Mouse (Mus musculus) heart, adult 2 months (tissue): ENCODE measurements at regions not wholly inside any gene's neighbourhood (a gene's known extent, or its start where the extent isn't known, plus 50 kb on each side); places are given as distances from the start of the nearest gene placed in this dataset.

ENCODE experiments used
- DNase-seq, 2 experiments: peaks; one replicate each; pipeline ENCODE4 v3.0.0; 2021
- H3K27ac ChIP-seq: fragments of 200-600 bp; 2 replicates; pipeline ENCODE4 v1.8.1; 2022
- H3K27me3 ChIP-seq: fragments of 200-500 bp; 2 replicates; pipeline ENCODE4 v1.6.1; 2012; ENCODE audit warnings: mild to moderate bottlenecking, low read length, inconsistent platforms, mixed read lengths; ENCODE audit not compliant: control insufficient read depth, insufficient read depth
- H3K36me3 ChIP-seq: fragments of 200-500 bp; 2 replicates; pipeline ENCODE4 v1.6.1; 2012; ENCODE audit warnings: low read length, inconsistent platforms; ENCODE audit not compliant: control insufficient read depth, insufficient read depth
- H3K4me1 ChIP-seq: fragments of 200-500 bp; 2 replicates; pipeline ENCODE4 v1.6.1; 2011; ENCODE audit warnings: low read length; ENCODE audit not compliant: control insufficient read depth, insufficient read depth
- H3K4me3 ChIP-seq: fragments of 200-600 bp; 2 replicates; pipeline ENCODE4 v1.8.1; 2022
- H3K79me2 ChIP-seq: fragments of 200-500 bp; replicated peaks from 2 replicates; pipeline ENCODE4 v1.6.1; 2012; ENCODE audit warnings: mild to moderate bottlenecking, inconsistent platforms, low read length, moderate library complexity, mixed read lengths; ENCODE audit not compliant: control insufficient read depth, insufficient read depth
- H3K9ac ChIP-seq: fragments of 200-500 bp; 2 replicates; pipeline ENCODE4 v1.6.1; 2012; ENCODE audit warnings: low read depth, mild to moderate bottlenecking, control low read depth, inconsistent platforms, low read length, mixed read lengths
- CTCF ChIP-seq: fragments of 200-600 bp; IDR thresholded peaks from 2 replicates; pipeline ENCODE4 v1.8.1; 2022; ENCODE audit warnings: antibody characterized with exemption, mild to moderate bottlenecking, moderate library complexity
- EP300 ChIP-seq: fragments of 200-500 bp; IDR thresholded peaks from 2 replicates; pipeline ENCODE4 v1.6.1; 2011; ENCODE audit warnings: low read depth, low read length, control low read depth; ENCODE audit not compliant: insufficient read depth
- POLR2A ChIP-seq: fragments of 200-500 bp; IDR thresholded peaks from 2 replicates; pipeline ENCODE4 v1.6.1; 2011; ENCODE audit warnings: mild to moderate bottlenecking, low read depth, low read length, control low read depth; ENCODE audit not compliant: insufficient read depth
- WGBS: fragments of 180-500 bp; shearing (Covaris S2); methylation state at CpG from one replicate; pipeline ENCODE4 v1.1.7; 2018; 5-methylcytosine and 5-hydroxymethylcytosine counted together
- intact Hi-C: fragments of 180-260 bp; cut with DNase I; formaldehyde crosslinking; loops from one replicate; pipeline ENCODE4 v1.15.1; 2025

- TF ChIP-seq EP300 (no peak), CTCF (0 out of 2 replicates have a peak, but pooled peaks have one; percentile 8), POLR2A (no peak)
- Histone ChIP-seq H3K79me2 (no peaks in the 10 kb centered on the region), H3K4me3 (no peak overlapping the region), H3K4me1 (peaks cover 11% of the 10 kb centered on the region), H3K36me3 (peaks cover 9% of the 10 kb centered on the region), H3K27me3 (no peaks in the 10 kb centered on the region), H3K27ac (peak overlapping the region; percentile 75), H3K9ac (no peak overlapping the region)
- no peak for DNase-seq
- intact Hi-C loops = no loop called here
- WGBS = 70% methylated on average over 10 of the region's 10 CpGs
Observed at GRCm38 (mm10) chr3:115779144-115779890, 64.4 kb upstream of the S1pr1 start.

GRCm38 (mm10) chr3:115779906-115780305 is 65.0 kb upstream of the S1pr1 start:
- intact Hi-C loops = no loop called here
- H3K4me3 ChIP-seq = no peak overlapping the region
- no peak for DNase-seq
- H3K4me1 ChIP-seq = peaks cover 11% of the 10 kb centered on the region
- H3K27ac ChIP-seq = peak overlapping the region; percentile 75
- H3K36me3 ChIP-seq = peaks cover 9% of the 10 kb centered on the region
- TF ChIP-seq EP300 = no peak
- TF ChIP-seq POLR2A = no peak
- TF ChIP-seq CTCF = no peak
- no peaks in the 10 kb centered on the region for H3K79me2 ChIP-seq
- no peak overlapping the region for H3K9ac ChIP-seq
- H3K27me3 ChIP-seq = no peaks in the 10 kb centered on the region
- 44% methylated on average over 5 of the region's 5 CpGs for WGBS

GRCm38 (mm10) chr3:115782726-115783125 is 67.9 kb upstream of the S1pr1 start:
- peak overlapping the region; percentile 75; the same call in 1 of the 2 replicates for H3K27ac ChIP-seq
- intact Hi-C loops = no loop called here

GRCm38 (mm10) chr3:115787360-115787759 is 72.5 kb upstream of the S1pr1 start:
- Histone ChIP-seq H3K4me3 (no peak overlapping the region), H3K4me1 (peaks cover 5% of the 10 kb centered on the region), H3K27me3 (no peaks in the 10 kb centered on the region), H3K36me3 (no peaks in the 10 kb centered on the region), H3K9ac (no peak overlapping the region), H3K79me2 (no peaks in the 10 kb centered on the region), H3K27ac (no peak overlapping the region)
- intact Hi-C loops = no loop called here
- no peak for DNase-seq
- no peak for TF ChIP-seq EP300
- TF ChIP-seq CTCF = no peak
- no peak for TF ChIP-seq POLR2A
- WGBS = 81% methylated on average over 1 of the region's 1 CpGs

More at GRCm38 (mm10) chr3:115782726-115783125, 67.9 kb upstream of the S1pr1 start:
- no peak overlapping the region for H3K9ac ChIP-seq
- no peak for DNase-seq
- H3K4me1 ChIP-seq = peaks cover 9% of the 10 kb centered on the region
- no peaks in the 10 kb centered on the region for H3K27me3 ChIP-seq
- H3K79me2 ChIP-seq = no peaks in the 10 kb centered on the region
- peaks cover 9% of the 10 kb centered on the region for H3K36me3 ChIP-seq
- no peak for TF ChIP-seq CTCF
- no peak for TF ChIP-seq POLR2A
- TF ChIP-seq EP300 = no peak
- H3K4me3 ChIP-seq = no peak overlapping the region

GRCm38 (mm10) chr3:115788525-115788924 is 73.7 kb upstream of the S1pr1 start:
- no peak overlapping the region; the same call in 1 of the 2 replicates for H3K27ac ChIP-seq
- H3K27me3 ChIP-seq = no peaks in the 10 kb centered on the region
- no peak overlapping the region for H3K9ac ChIP-seq
- WGBS = 62% methylated on average over 3 of the region's 3 CpGs
- peaks cover 10% of the 10 kb centered on the region for H3K4me1 ChIP-seq
- DNase-seq = no peak
- no peaks in the 10 kb centered on the region for H3K36me3 ChIP-seq
- intact Hi-C loops = no loop called here
- no peak for TF ChIP-seq POLR2A
- no peak for TF ChIP-seq EP300
- no peak for TF ChIP-seq CTCF
- H3K4me3 ChIP-seq = no peak overlapping the region
- H3K79me2 ChIP-seq = no peaks in the 10 kb centered on the region

GRCm38 (mm10) chr3:115789063-115789462 is 74.2 kb upstream of the S1pr1 start:
- Histone ChIP-seq H3K9ac (0 out of 2 replicates have a peak overlapping the region, but pooled peaks have one; percentile 3), H3K4me1 (peaks cover 12% of the 10 kb centered on the region), H3K27ac (peak overlapping the region; percentile 73), H3K27me3 (no peaks in the 10 kb centered on the region), H3K36me3 (no peaks in the 10 kb centered on the region), H3K79me2 (no peaks in the 10 kb centered on the region), H3K4me3 (no peak overlapping the region)
- TF ChIP-seq POLR2A = no peak
- 0 out of 2 replicates have a peak, but pooled peaks have one; percentile 53 for TF ChIP-seq EP300
- intact Hi-C loops = no loop called here
- WGBS = 28% methylated on average over 6 of the region's 6 CpGs
- peak in 1 of 2 experiments; percentile 44 for DNase-seq
